Mouse (Mus musculus) hindbrain, postnatal 0 days (tissue): ENCODE data around the gene Agtpbp1. TPM values are rescaled to one million over a fixed set of nuclear protein-coding genes. Genes with fewer than 3 reads are reported as not detected.
A peak's percentile ranks its signal among the peaks of the same experiment; 100 is the strongest.

ENCODE experiments used
- ATAC-seq: fragments of 200-750 bp; cut with Nextera tagmentation; 2 replicates; pipeline ENCODE4 v1.8.0; 2017; ENCODE audit warnings: mild to moderate bottlenecking, moderate TSS enrichment, moderate library complexity
- DNase-seq: peaks from one replicate; pipeline ENCODE4 v3.0.0-alpha.2; 2015; ENCODE audit warnings: low spot score
- H3K27ac ChIP-seq: fragments of 300-500 bp; sonication (generic); 2 replicates; pipeline ENCODE4 v1.5.1; 2014; ENCODE audit warnings: mild to moderate bottlenecking
- H3K27me3 ChIP-seq: fragments of 300-500 bp; sonication (generic); 2 replicates; pipeline ENCODE4 v1.6.1; 2014; ENCODE audit warnings: low read length, mixed read lengths; ENCODE audit not compliant: insufficient read depth
- H3K36me3 ChIP-seq: fragments of 300-500 bp; sonication (generic); 2 replicates; pipeline ENCODE4 v1.6.1; 2014; ENCODE audit warnings: low read length, mixed read lengths; ENCODE audit not compliant: insufficient read depth
- H3K4me1 ChIP-seq: fragments of 300-500 bp; sonication (generic); 2 replicates; pipeline ENCODE4 v1.6.1; 2014; ENCODE audit warnings: antibody characterized with exemption, low read length, mixed read lengths; ENCODE audit not compliant: insufficient read depth
- H3K4me2 ChIP-seq: fragments of 300-500 bp; sonication (generic); 2 replicates; pipeline ENCODE4 v1.6.1; 2014; ENCODE audit warnings: low read depth, mild to moderate bottlenecking, low read length, moderate library complexity, mixed read lengths
- H3K4me3 ChIP-seq: fragments of 300-500 bp; sonication (generic); 2 replicates; pipeline ENCODE4 v1.5.1; 2014; ENCODE audit warnings: low read length
- H3K9ac ChIP-seq: fragments of 300-500 bp; sonication (generic); replicated peaks from 2 replicates; pipeline ENCODE4 v1.6.1; 2014; ENCODE audit warnings: mild to moderate bottlenecking, low read length, moderate library complexity, mixed read lengths
- H3K9me3 ChIP-seq: fragments of 300-500 bp; sonication (generic); 2 replicates; pipeline ENCODE4 v1.6.1; 2016; ENCODE audit warnings: low read length, mixed read lengths
- CTCF ChIP-seq: IDR thresholded peaks from 2 replicates; pipeline ENCODE4 v1.5.1; 2016; ENCODE audit warnings: antibody characterized with exemption, control low read depth, low read depth
- WGBS: fragments of 180-500 bp; shearing (Covaris S2); extraction: QIAGEN DNeasy Blood & Tissue Kit; methylation state at CpG from one replicate; pipeline ENCODE4 v1.1.7; 2014; 5-methylcytosine and 5-hydroxymethylcytosine counted together
- polyA plus RNA-seq: library from polyadenylated mRNA; unstranded; fragments of >200 nt; fragmentation: Nextera tagmentation; extraction: Ambion mirVana; gene quantifications from 2 replicates; pipeline ENCODE4 v1.2.1, GENCODE M21; 2015
- total RNA-seq: library from RNA; depleted of rRNA; stranded (reverse); fragments of >200 nt; gene quantifications from 2 replicates; pipeline ENCODE4 v1.2.3, GENCODE M21; 2014

Agtpbp1 gene
- total and polyA plus RNA-seq, 2 experiments from 2014 or later: 65.6 to 128 TPM

- no peak for ATAC-seq
- WGBS: 74% methylated on average over 5 of the region's 5 CpGs
- Histone ChIP-seq H3K27ac (no peak overlapping the region), H3K4me3 (no peak overlapping the region), H3K36me3 (peaks cover 14% of the 10 kb centered on the region; the same call in 1 of the 2 replicates), H3K9me3 (no peaks in the 10 kb centered on the region), H3K27me3 (no peaks in the 10 kb centered on the region), H3K4me2 (no peak overlapping the region), H3K4me1 (no peaks in the 10 kb centered on the region), H3K9ac (no peak overlapping the region)
- no peak for DNase-seq
- no peak for TF ChIP-seq CTCF
Observed at GRCm38 (mm10) chr13:59498191-59498590, 86.8 kb downstream of the Agtpbp1 start.

DNA sequence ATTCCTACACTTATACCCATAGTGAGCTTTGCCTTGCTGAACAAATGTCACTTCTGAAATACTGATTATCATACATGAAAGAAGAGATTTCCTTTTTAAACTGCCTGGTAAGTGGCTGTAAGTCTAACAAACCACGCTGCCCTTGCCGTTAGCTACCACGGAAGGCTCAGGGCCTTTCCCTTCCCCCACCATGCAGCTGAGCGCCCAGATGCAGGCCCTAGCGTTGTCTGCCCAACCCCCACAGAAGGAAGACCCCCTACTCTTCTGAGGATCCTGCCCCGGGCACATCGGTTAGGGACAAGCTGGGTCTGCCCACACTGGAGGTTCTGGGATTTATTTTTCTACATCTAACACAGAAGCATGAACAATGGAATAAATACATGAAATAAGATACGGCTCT lies 89.2 kb downstream of the Agtpbp1 start:
- Histone ChIP-seq H3K4me1 (no peaks in the 10 kb centered on the region), H3K4me3 (no peak overlapping the region), H3K9me3 (no peaks in the 10 kb centered on the region), H3K4me2 (no peak overlapping the region), H3K27me3 (no peaks in the 10 kb centered on the region), H3K36me3 (peaks cover 14% of the 10 kb centered on the region; the same call in 1 of the 2 replicates), H3K9ac (no peak overlapping the region), H3K27ac (no peak overlapping the region)
- ATAC-seq (no peak), DNase-seq (no peak)
- TF ChIP-seq CTCF: no peak
- 27% methylated on average over 8 of the region's 8 CpGs for WGBS

DNA sequence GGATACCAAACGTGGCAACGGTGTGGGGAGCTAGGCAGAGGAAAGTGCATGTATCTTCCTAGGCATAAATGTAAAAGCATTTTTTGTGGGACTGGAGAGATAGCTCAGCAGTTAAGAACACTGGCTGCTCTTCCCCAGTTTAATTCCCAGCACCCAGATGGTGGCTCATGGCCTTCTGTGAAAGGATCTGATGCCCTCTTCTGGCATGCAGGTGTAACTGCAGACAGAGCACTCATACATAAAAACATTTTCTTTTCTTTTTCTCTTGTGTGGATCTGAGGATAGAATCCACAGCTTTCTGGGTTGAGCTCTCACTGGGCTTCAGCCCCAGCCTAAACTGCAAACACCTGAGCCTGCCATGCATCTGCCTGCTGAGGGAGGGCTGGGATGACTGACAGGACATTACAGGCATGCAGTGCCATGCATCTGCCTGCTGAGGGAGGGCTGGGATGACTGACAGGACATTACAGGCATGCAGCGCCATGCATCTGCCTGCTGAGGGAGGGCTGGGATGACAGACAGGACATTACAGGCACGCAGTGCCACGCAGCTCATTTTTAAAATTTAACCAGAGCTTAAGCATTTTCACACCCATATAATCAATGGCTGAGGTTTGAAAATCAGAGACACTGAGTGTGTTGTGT lies 90.3 kb downstream of the Agtpbp1 start:
- Histone ChIP-seq H3K4me3 (no peak overlapping the region), H3K9me3 (no peaks in the 10 kb centered on the region), H3K4me2 (no peak overlapping the region), H3K27me3 (no peaks in the 10 kb centered on the region), H3K9ac (no peak overlapping the region), H3K4me1 (no peaks in the 10 kb centered on the region), H3K27ac (no peak overlapping the region), H3K36me3 (peaks cover 14% of the 10 kb centered on the region; the same call in 1 of the 2 replicates)
- WGBS: 73% methylated on average over 5 of the region's 5 CpGs
- DNase-seq (peak; percentile 8), ATAC-seq (no peak)
- TF ChIP-seq CTCF: peak; percentile 50

DNA sequence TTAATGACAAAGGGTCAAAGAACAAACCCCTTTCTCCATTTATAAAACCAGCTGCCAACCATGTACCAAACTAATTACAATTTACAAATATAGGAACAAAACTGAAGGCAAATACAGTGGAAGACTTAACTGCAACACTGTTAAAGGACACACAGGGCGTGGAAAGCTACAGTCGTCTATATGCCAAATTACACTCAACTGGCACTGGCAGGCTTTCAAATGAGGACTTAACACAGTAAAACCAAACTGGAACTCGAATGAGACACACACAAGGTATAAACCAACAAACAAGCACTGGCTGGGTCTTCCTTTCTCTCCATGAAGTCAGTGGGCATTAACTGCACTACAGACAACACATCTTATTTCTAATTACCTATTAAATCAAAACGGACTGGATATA lies 94.3 kb downstream of the Agtpbp1 start:
- no peak overlapping the region for H3K4me2 ChIP-seq
- H3K4me1 ChIP-seq: no peaks in the 10 kb centered on the region
- peaks cover 14% of the 10 kb centered on the region; the same call in 1 of the 2 replicates for H3K36me3 ChIP-seq
- WGBS: 57% methylated on average over 4 of the region's 4 CpGs
- TF ChIP-seq CTCF: no peak
- no peaks in the 10 kb centered on the region for H3K9me3 ChIP-seq
- no peaks in the 10 kb centered on the region for H3K27me3 ChIP-seq
- ATAC-seq (no peak), DNase-seq (no peak)
- H3K9ac ChIP-seq: no peak overlapping the region
- no peak overlapping the region for H3K27ac ChIP-seq
- H3K4me3 ChIP-seq: no peak overlapping the region

- H3K27me3 ChIP-seq: no peaks in the 10 kb centered on the region
- H3K9ac ChIP-seq: no peak overlapping the region
- no peak overlapping the region for H3K4me2 ChIP-seq
- TF ChIP-seq CTCF: peak; percentile 73
- no peaks in the 10 kb centered on the region for H3K9me3 ChIP-seq
- no peaks in the 10 kb centered on the region for H3K4me1 ChIP-seq
- ATAC-seq (peak; percentile 40), DNase-seq (peak; percentile 84)
- no peak overlapping the region for H3K4me3 ChIP-seq
- H3K27ac ChIP-seq: no peak overlapping the region
- H3K36me3 ChIP-seq: 0 out of 2 replicates have a peak, but pooled peaks cover 2% of the 10 kb centered on the region
- 32% methylated on average over 2 of the region's 2 CpGs for WGBS
Observed at GRCm38 (mm10) chr13:59489143-59489542, 95.9 kb downstream of the Agtpbp1 start.

- no peak for ATAC-seq
- TF ChIP-seq CTCF: no peak
- no peak overlapping the region for H3K4me3 ChIP-seq
- no peaks in the 10 kb centered on the region for H3K36me3 ChIP-seq
- H3K27me3 ChIP-seq: no peaks in the 10 kb centered on the region
- no peaks in the 10 kb centered on the region for H3K9me3 ChIP-seq
- no peak overlapping the region for H3K9ac ChIP-seq
- no peak for DNase-seq
- WGBS: 95% methylated on average over 8 of the region's 8 CpGs
- H3K4me1 ChIP-seq: no peaks in the 10 kb centered on the region
- H3K27ac ChIP-seq: no peak overlapping the region
- H3K4me2 ChIP-seq: no peak overlapping the region
Observed at GRCm38 (mm10) chr13:59487287-59487686, 97.7 kb downstream of the Agtpbp1 start.

- Histone ChIP-seq H3K4me1 (no peaks in the 10 kb centered on the region), H3K27ac (no peak overlapping the region), H3K27me3 (no peaks in the 10 kb centered on the region), H3K36me3 (no peaks in the 10 kb centered on the region; the same call in 1 of the 2 replicates), H3K9me3 (no peaks in the 10 kb centered on the region), H3K9ac (no peak overlapping the region), H3K4me2 (no peak overlapping the region), H3K4me3 (no peak overlapping the region)
- 93% methylated on average over 5 of the region's 5 CpGs for WGBS
- ATAC-seq (no peak), DNase-seq (no peak)
- no peak for TF ChIP-seq CTCF
Observed at GRCm38 (mm10) chr13:59486243-59486642, 98.8 kb downstream of the Agtpbp1 start.
